Mouse (Mus musculus) myocyte (in vitro differentiated cells): ENCODE measurements around the gene Rps21.

Experiments used
- CEBPB ChIP-seq: IDR thresholded peaks from 2 replicates; pipeline ENCODE4 v1.6.1; 2011; ENCODE audit warnings: mild to moderate bottlenecking, moderate library complexity; ENCODE audit not compliant: poor library complexity, insufficient read depth, severe bottlenecking
- E2F4 ChIP-seq: IDR thresholded peaks from one replicate; pipeline ENCODE4 v1.6.1; 2011; ENCODE audit warnings: mild to moderate bottlenecking, control low read depth, moderate library complexity; ENCODE audit not compliant: insufficient read depth
- MAX ChIP-seq: IDR thresholded peaks from one replicate; pipeline ENCODE4 v1.6.1; 2011; ENCODE audit warnings: low read depth, mild to moderate bottlenecking, control low read depth
- MYOD1 ChIP-seq, 3 experiments: IDR thresholded peaks; one replicate each; pipeline ENCODE4 v1.6.1; 2011; ENCODE audit warnings: control low read depth in 2 of 3, low read depth in 2 of 3, mild to moderate bottlenecking in 2 of 3, moderate library complexity in 1 of 3; ENCODE audit not compliant: insufficient read length in 2 of 3, control insufficient read depth in 1 of 3
- MYOG ChIP-seq, 3 experiments: IDR thresholded peaks; one replicate each; pipeline ENCODE4 v1.6.1; 2011; ENCODE audit warnings: control low read depth in 2 of 3, low read depth in 2 of 3, mild to moderate bottlenecking in 2 of 3; ENCODE audit not compliant: insufficient read length in 2 of 3, control insufficient read depth in 1 of 3, insufficient read depth in 1 of 3
- POLR2A ChIP-seq: IDR thresholded peaks from one replicate; pipeline ENCODE4 v1.6.1; 2011; ENCODE audit warnings: low read depth, mild to moderate bottlenecking, control low read depth, moderate library complexity; ENCODE audit not compliant: insufficient read length
- POLR2AphosphoS2 ChIP-seq: IDR thresholded peaks from one replicate; pipeline ENCODE4 v1.6.1; 2011; ENCODE audit warnings: low read depth, control low read depth; ENCODE audit not compliant: insufficient read length
- TCF12 ChIP-seq: IDR thresholded peaks from one replicate; pipeline ENCODE4 v1.6.1; 2011; ENCODE audit warnings: mild to moderate bottlenecking, control low read depth; ENCODE audit not compliant: poor library complexity, insufficient read depth, severe bottlenecking
- TCF3 ChIP-seq: IDR thresholded peaks from one replicate; pipeline ENCODE4 v1.6.1; 2011; ENCODE audit warnings: low read depth, control low read depth; ENCODE audit not compliant: insufficient read length
- USF1 ChIP-seq: IDR thresholded peaks from one replicate; pipeline ENCODE4 v1.6.1; 2011; ENCODE audit warnings: low read depth, mild to moderate bottlenecking, control low read depth, moderate library complexity

GRCm38 (mm10) chr2:180234353-180234752, 22.8 kb upstream of the Rps21 start:
- TF ChIP-seq POLR2A (no peak), MYOG (IDR thresholded peaks at IDR 0.05; ENCODE audit: control insufficient read depth in 1 of 3, insufficient read depth in 1 of 3, insufficient read length in 2 of 3, low read depth in 2 of 3) (no peak), MYOD1 (IDR thresholded peaks at IDR 0.05; ENCODE audit: control insufficient read depth in 1 of 3, insufficient read length in 2 of 3, low read depth in 2 of 3) (no peak), E2F4 (no peak), MAX (no peak), POLR2AphosphoS2 (no peak), TCF12 (no peak), CEBPB (no peak), USF1 (no peak), TCF3 (no peak)
